Mouse (Mus musculus): ENCODE measurements at regions not wholly inside any gene's neighbourhood (a gene's known extent, or its start where the extent isn't known, plus 50 kb on each side); places are given as distances from the start of the nearest gene placed in this dataset.

DNA sequence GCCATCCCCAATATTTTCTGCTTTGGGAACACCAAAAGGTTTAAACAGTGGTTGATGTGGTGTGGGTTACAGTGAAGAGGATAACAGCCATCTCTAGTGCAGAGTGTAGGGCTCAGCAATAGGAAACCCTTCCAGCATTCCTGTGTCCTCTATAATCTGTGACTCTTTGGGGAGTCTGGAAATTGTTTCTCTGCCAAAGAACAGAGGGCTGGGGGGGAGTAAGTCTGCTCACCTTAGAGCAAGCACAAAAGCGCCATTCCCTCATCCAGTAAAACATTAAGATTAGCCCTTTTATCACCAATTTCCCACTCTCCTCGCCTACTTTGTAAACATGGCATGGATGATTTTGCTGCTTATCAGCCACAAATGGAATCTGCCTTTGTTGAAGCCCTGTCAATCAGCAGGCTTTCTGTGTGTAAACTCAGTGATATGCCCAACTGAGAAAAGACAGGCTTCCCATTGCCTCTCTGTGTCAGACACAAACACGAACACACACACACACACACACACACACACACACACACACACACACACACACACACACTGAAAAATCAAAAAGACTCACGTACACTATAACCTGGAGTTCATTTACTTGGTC is 386.8 kb upstream of the Map3k7 start:
- no peak for ATAC-seq (ENCODE audit: insufficient read depth)
- Histone ChIP-seq H3K4me2 (ENCODE audit: low read depth) (no peak overlapping the region), H3K36me3 (replicated peaks; ENCODE audit: control insufficient read depth, insufficient read depth, low read depth) (no peaks in the 10 kb centered on the region), H3K4me1 (replicated peaks; ENCODE audit: control insufficient read depth in 2 of 2, insufficient read depth in 2 of 2, low read length in 1 of 2) (no peaks in the 10 kb centered on the region), H3K9ac (replicated peaks) (no peak overlapping the region), H3K27me3 (ENCODE audit: control insufficient read depth, insufficient read depth, low read length) (no peaks in the 10 kb centered on the region), H3K27ac (no peak overlapping the region), H3K9me3 (ENCODE audit: control insufficient read depth, low read length) (no peaks in the 10 kb centered on the region), H3K4me3 (ENCODE audit: insufficient read depth in 1 of 2, low read depth in 2 of 2, low read length in 2 of 2) (no peak overlapping the region)
- 32% methylated on average over 4 of the region's 4 CpGs for WGBS (ENCODE audit: insufficient replicate concordance)
- TF ChIP-seq CTCF (IDR thresholded peaks at IDR 0.05; ENCODE audit: low read depth) (no peak), EP300 (IDR thresholded peaks at IDR 0.05; ENCODE audit: low read depth) (no peak)
- DNase-seq (ENCODE audit: low read depth in 3 of 3, low spot score in 3 of 3), result no peak

DNA sequence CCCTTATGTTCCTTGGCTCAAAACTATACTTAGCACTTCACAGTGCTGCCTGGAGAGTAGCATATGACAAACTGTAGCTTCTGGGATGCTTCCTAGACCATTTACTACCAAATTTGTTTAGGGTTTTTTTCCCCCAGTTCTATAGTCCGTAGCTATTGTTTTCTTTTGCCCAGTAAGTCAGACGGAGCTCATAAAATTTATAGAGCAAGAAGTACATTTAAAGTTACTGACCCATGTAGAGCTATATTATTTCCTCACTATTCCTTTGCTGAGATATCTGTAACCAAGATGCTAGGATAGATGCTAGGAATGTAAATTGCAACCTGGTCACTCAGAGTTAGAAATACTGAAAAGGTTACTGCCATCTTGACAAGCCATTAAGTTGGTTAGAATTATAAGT is 380.4 kb upstream of the Map3k7 start:
- Histone ChIP-seq H3K4me3 (ENCODE audit: insufficient read depth in 1 of 2, low read depth in 2 of 2, low read length in 2 of 2) (no peak overlapping the region), H3K9ac (replicated peaks) (no peak overlapping the region), H3K4me2 (ENCODE audit: low read depth) (no peak overlapping the region), H3K9me3 (ENCODE audit: control insufficient read depth, low read length) (no peaks in the 10 kb centered on the region), H3K36me3 (replicated peaks; ENCODE audit: control insufficient read depth, insufficient read depth, low read depth) (no peaks in the 10 kb centered on the region), H3K4me1 (replicated peaks; ENCODE audit: control insufficient read depth in 2 of 2, insufficient read depth in 2 of 2, low read length in 1 of 2) (no peaks in the 10 kb centered on the region), H3K27me3 (ENCODE audit: control insufficient read depth, insufficient read depth, low read length) (no peaks in the 10 kb centered on the region), H3K27ac (no peak overlapping the region)
- WGBS (ENCODE audit: insufficient replicate concordance), result 59% methylated on average over 2 of the region's 2 CpGs
- DNase-seq (ENCODE audit: low read depth in 3 of 3, low spot score in 3 of 3) (no peak), ATAC-seq (ENCODE audit: insufficient read depth) (no peak)
- no peak for TF ChIP-seq CTCF (IDR thresholded peaks at IDR 0.05; ENCODE audit: low read depth)
- no peak for TF ChIP-seq EP300 (IDR thresholded peaks at IDR 0.05; ENCODE audit: low read depth)

DNA sequence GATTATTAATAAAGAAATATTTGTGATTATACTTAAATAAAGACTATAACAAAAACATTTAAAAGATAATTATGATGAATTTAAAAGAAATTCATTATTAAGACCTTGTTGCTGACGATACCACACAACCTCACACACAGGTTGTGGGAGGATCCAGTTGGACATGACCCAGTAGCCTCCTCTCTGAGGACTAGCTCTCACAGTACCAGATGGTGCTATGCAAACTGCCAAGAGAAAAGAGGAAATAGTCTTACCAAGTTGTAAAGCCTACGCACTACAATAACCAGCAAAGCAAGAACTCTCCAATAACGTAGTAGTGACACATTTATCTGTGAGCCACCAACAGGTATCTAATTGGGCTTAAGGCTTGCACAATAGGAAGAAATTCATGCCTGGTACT is 379.7 kb upstream of the Map3k7 start:
- no peak overlapping the region for H3K4me2 ChIP-seq (ENCODE audit: low read depth)
- no peaks in the 10 kb centered on the region for H3K36me3 ChIP-seq (replicated peaks; ENCODE audit: control insufficient read depth, insufficient read depth, low read depth)
- H3K4me3 ChIP-seq (ENCODE audit: insufficient read depth in 1 of 2, low read depth in 2 of 2, low read length in 2 of 2), result no peak overlapping the region
- DNase-seq (ENCODE audit: low read depth in 3 of 3, low spot score in 3 of 3) (no peak), ATAC-seq (ENCODE audit: insufficient read depth) (no peak)
- no peaks in the 10 kb centered on the region for H3K9me3 ChIP-seq (ENCODE audit: control insufficient read depth, low read length)
- H3K27me3 ChIP-seq (ENCODE audit: control insufficient read depth, insufficient read depth, low read length), result no peaks in the 10 kb centered on the region
- 57% methylated on average over 3 of the region's 3 CpGs for WGBS (ENCODE audit: insufficient replicate concordance)
- no peak overlapping the region for H3K9ac ChIP-seq (replicated peaks)
- H3K27ac ChIP-seq, result no peak overlapping the region
- TF ChIP-seq EP300 (IDR thresholded peaks at IDR 0.05; ENCODE audit: low read depth), result no peak
- no peaks in the 10 kb centered on the region for H3K4me1 ChIP-seq (replicated peaks; ENCODE audit: control insufficient read depth in 2 of 2, insufficient read depth in 2 of 2, low read length in 1 of 2)

DNA sequence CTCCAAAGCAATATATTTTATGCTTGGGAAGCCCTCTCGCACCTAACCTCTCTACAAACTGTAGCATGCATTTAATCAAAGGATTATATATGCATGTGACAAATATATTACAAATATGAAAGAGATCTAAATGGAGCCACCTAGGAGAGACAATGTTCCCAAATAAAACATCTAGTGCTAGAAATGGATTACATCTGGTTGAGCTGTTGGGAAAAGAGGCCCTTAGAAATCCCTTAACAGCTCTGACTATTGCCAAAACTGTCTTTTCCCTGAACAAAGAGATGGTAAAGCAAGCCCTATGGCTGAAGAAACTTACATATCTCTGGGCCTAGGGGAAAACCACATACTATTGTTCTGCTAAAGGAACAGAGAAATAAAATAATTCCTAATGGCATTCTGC is 369.8 kb upstream of the Map3k7 start:
- no peak overlapping the region for H3K9ac ChIP-seq (replicated peaks)
- H3K4me1 ChIP-seq (replicated peaks; ENCODE audit: control insufficient read depth in 2 of 2, insufficient read depth in 2 of 2, low read length in 1 of 2), result no peaks in the 10 kb centered on the region
- H3K36me3 ChIP-seq (replicated peaks; ENCODE audit: control insufficient read depth, insufficient read depth, low read depth), result no peaks in the 10 kb centered on the region
- no peak overlapping the region for H3K27ac ChIP-seq
- no peaks in the 10 kb centered on the region for H3K9me3 ChIP-seq (ENCODE audit: control insufficient read depth, low read length)
- no peak overlapping the region for H3K4me2 ChIP-seq (ENCODE audit: low read depth)
- no peak overlapping the region for H3K4me3 ChIP-seq (ENCODE audit: insufficient read depth in 1 of 2, low read depth in 2 of 2, low read length in 2 of 2)
- WGBS (ENCODE audit: insufficient replicate concordance), result 48% methylated on average over 1 of the region's 1 CpGs
- TF ChIP-seq EP300 (IDR thresholded peaks at IDR 0.05; ENCODE audit: low read depth) (no peak), CTCF (IDR thresholded peaks at IDR 0.05; ENCODE audit: low read depth) (no peak)
- ATAC-seq (ENCODE audit: insufficient read depth) (no peak), DNase-seq (ENCODE audit: low read depth in 3 of 3, low spot score in 3 of 3) (no peak)
- no peaks in the 10 kb centered on the region for H3K27me3 ChIP-seq (ENCODE audit: control insufficient read depth, insufficient read depth, low read length)

DNA sequence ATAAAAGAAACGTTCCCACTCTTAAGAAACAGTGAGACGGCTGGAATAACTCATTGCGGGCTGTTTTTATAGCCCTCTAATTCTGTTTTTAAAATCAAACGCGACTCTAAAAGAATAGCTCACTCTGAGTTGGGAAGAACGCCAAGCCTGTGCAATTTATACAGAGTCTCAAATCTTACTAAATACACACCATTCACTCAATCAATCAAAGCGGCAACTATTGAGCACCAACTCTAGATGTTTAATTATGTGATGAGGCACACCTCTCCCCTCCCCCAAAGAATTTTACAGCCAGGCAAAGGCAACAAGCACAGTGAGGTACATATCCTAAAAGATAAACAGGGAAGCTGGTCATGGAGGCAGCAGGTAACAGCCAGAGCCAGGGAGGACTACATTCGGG is 362.4 kb upstream of the Map3k7 start:
- Histone ChIP-seq H3K4me3 (ENCODE audit: insufficient read depth in 1 of 2, low read depth in 2 of 2, low read length in 2 of 2) (no peak overlapping the region), H3K4me2 (ENCODE audit: low read depth) (no peak overlapping the region), H3K9me3 (ENCODE audit: control insufficient read depth, low read length) (no peaks in the 10 kb centered on the region), H3K36me3 (replicated peaks; ENCODE audit: control insufficient read depth, insufficient read depth, low read depth) (no peaks in the 10 kb centered on the region), H3K27me3 (ENCODE audit: control insufficient read depth, insufficient read depth, low read length) (no peaks in the 10 kb centered on the region), H3K4me1 (replicated peaks; ENCODE audit: control insufficient read depth in 2 of 2, insufficient read depth in 2 of 2, low read length in 1 of 2) (no peaks in the 10 kb centered on the region), H3K9ac (replicated peaks) (no peak overlapping the region), H3K27ac (no peak overlapping the region)
- DNase-seq (ENCODE audit: low read depth in 3 of 3, low spot score in 3 of 3), result no peak
- TF ChIP-seq EP300 (IDR thresholded peaks at IDR 0.05; ENCODE audit: low read depth) (no peak), CTCF (IDR thresholded peaks at IDR 0.05; ENCODE audit: low read depth) (no peak)
- WGBS (ENCODE audit: insufficient replicate concordance), result 56% methylated on average over 8 of the region's 8 CpGs
- no peak for ATAC-seq (ENCODE audit: insufficient read depth)
